Mouse (Mus musculus): Measurements from ENCODE around the gene Nbl1.

Nbl1 gene

DNA sequence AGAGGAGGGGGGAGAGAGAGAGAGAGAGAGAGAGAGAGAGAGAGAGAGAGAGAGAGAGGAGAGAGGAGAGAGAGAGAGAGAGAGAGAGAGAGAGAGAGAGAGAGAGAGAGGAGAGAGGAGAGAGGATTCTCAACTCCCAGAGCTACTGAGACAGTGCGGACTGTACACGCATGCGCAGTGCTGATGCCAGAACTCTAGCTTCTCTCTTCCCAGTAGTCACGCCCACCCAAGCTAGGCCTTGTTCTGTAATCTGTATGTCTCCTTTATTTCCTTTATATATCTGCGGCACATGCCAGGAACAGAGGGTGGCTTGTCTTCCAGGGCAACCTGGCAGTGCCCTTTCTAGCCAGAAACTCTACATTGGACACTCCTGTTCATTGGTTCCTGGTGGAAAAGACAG lies 28.0 kb downstream of the Nbl1 start:
- no peak for DNase-seq (ENCODE audit: low spot score in 2 of 2)

DNA sequence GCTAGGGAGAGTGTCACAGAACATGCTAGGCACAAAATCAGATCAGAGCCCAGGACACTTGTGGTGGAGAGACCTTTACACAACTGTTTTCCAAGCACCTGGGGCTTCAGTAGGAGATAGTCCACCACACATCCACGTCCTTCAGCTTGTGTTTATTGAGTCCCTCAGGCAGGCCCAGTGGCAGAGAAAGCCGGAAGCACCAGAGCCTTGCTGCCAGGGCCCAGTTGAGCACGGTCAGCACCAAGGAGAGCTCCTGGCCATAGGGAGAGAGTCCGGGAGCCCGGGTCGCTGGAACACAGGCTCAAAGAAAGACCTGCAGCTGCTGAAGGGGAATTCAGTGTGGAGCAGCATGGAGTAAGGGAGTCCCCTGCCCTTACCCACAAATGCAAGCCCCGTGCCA lies 33.2 kb downstream of the Nbl1 start:
- DNase-seq (ENCODE audit: low spot score in 2 of 2), result no peak

GRCm38 (mm10) chr4:139058029-139058428 lies 34.8 kb downstream of the Nbl1 start:
- DNase-seq (ENCODE audit: low spot score in 2 of 2), result no peak

GRCm38 (mm10) chr4:139057291-139057690 lies 35.5 kb downstream of the Nbl1 start:
- DNase-seq (ENCODE audit: low spot score in 2 of 2), result no peak

DNA sequence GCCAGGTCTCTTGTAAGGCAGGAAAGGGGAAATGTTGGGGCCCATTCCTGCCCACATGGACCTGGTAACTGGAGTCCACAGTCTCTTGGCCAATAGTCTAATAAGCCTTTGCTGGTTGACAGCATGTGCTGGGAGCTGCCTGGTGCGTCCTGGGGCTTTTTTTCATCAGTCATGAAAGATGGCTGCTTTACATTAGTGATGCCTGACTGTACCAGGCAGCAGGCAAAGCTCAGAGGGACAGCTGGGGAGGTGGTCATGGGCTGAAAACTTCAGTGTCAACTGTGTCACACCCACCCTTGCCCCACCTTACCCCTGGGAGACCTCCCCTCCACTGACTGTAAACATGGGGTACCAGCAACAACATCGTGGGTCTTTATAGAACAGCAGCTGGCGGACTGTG lies 37.0 kb downstream of the Nbl1 start:
- no peak for DNase-seq (ENCODE audit: low spot score in 2 of 2)

GRCm38 (mm10) chr4:139055336-139055735 lies 37.5 kb downstream of the Nbl1 start:
- no peak for DNase-seq (ENCODE audit: low spot score in 2 of 2)

- no peak for DNase-seq (ENCODE audit: low spot score in 2 of 2)
These were observed 38.4 kb downstream of the Nbl1 start for GRCm38 (mm10) chr4:139054300-139054923.

DNA sequence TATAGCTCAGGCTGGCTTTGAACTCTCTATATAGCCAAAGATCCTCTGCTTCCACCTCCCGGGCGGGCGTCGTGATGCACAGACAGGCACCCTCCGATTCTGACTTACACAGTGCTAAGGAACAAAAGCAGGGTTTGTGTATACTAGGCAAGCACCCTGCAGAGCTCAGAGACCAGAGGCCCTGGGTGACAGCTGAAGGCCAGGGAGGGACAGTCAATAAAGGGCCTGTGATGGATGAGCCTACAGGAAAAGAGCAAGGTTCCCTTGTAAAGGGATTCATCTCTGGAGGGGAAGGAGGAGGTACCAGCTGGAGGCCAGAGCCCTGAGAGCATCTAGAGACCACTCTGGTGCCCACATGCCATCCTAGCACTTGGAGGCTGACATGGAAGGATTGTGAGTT lies 39.4 kb downstream of the Nbl1 start:
- no peak for DNase-seq (ENCODE audit: low spot score in 2 of 2)

DNA sequence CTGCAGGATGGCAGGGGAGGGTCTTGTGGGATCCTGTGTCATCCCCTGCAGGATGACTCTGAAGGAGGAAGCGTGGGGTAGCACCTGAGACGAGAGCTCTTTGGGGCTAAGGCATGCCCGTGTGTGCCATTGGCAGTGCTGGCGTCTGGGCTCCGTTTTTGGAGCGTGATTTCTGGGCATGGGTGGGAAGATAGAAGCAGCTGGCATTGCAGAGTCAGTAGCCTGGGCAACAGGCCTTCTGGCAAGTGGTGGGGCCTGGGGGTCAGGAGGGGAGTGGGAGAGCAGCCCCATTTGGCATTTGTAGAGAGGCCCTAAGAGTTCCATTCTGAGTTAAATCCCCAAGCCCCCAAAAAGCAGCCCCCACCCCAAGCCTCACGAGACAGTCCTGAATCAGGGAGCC lies 40.0 kb downstream of the Nbl1 start:
- no peak for DNase-seq (ENCODE audit: low spot score in 2 of 2)

DNA sequence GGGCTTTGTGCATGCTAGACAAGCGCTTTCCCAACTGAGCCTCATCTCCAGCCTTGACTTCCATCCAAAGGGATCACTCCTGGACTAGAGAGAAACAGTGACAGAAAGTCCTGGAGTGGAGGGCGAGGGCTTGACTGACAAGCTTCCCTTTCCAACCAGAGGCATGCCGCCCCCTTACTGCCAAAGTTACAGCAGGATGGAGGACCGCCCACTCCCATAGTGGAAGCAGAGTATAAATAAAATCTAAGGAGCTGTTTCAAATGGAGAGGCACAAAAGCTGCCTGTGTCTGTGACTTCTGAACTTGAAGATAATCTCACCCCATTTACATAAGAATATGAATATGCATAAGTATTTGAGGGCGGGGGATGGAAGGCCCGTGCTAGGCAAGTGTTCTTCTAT lies 44.3 kb downstream of the Nbl1 start:
- DNase-seq (ENCODE audit: low spot score in 2 of 2), result no peak

GRCm38 (mm10) chr4:139046354-139046753 lies 46.4 kb downstream of the Nbl1 start:
- DNase-seq (ENCODE audit: low spot score in 2 of 2), result no peak

DNA sequence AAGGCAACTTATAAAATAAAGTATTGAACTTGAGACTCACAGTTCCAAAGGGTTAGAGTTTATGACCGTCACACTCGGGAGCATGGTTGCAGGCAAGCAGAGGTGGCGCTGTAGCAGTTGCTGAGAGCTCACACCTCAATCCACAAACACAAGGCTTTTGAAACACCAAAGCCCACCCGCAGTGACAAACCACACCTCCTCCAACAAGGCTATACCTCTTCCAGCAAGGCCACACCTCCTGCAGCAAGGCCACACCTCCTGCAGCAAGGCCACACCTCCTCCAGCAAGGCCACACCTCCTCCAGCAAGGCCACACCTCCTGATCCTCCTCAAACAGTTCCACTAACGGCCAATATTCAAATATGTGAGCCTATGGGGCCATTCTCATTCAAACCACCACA lies 48.2 kb downstream of the Nbl1 start:
- no peak for DNase-seq (ENCODE audit: low spot score in 2 of 2)

- DNase-seq (ENCODE audit: low spot score in 2 of 2), result no peak
These were observed 49.2 kb downstream of the Nbl1 start for GRCm38 (mm10) chr4:139043600-139043999.

DNA sequence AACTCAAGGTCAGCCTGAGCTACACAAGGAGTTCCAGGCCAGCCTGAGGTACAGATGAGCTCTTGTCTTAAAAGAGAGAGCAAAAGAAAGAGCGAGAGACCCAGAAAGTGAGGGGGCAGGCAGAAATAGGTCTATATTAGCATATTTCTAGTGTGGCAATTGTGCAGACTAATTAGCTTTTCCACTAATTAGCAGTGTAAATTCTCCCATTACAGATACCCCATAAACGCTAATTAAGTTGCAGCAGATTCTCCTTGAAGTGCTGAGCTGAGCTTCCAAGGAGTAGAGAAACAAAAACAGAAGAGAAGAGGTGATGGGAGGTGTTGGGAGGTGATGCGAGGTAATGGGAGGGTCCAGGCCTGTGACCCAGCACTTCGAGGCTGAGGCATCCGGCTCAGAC lies 50.2 kb downstream of the Nbl1 start:
- DNase-seq (ENCODE audit: low spot score in 2 of 2), result no peak

DNA sequence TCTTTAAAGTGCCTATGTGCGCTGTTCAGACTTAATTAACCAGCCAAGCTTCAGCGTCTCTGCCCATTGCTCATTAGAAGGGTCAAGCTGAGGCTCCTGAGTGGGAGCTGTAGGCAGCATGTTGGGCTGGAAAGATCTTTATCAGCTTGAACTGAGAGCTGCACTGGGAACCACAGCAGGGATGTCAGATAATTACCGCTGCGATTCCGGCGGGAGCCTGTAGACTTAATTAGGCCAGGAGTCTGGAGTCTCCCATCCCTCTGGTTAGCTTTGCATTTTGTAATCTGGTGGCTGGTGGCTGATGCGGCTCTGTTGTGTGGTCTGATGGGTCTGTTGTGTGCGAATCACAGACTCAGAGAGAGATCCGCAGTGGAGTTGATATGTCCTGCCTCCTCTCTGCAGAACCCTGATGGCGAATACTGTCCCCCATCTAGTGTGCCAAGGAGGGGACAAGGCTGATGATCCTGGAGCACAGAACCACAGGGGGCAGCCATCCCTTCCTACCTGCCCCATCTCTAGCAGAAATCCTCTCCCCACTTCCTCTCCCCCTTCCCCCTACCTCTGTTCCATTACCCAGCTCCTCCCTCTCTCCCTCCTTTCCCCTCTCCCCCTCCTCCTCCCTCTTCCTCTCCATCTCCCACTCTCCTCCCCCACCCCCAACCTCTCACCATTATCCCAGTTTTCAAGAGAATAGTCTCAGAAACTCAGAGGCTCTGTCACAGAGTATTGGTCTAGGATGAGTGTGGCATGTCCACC lies 52.5 kb downstream of the Nbl1 start:
- no peak for DNase-seq (ENCODE audit: low spot score in 2 of 2)

DNA sequence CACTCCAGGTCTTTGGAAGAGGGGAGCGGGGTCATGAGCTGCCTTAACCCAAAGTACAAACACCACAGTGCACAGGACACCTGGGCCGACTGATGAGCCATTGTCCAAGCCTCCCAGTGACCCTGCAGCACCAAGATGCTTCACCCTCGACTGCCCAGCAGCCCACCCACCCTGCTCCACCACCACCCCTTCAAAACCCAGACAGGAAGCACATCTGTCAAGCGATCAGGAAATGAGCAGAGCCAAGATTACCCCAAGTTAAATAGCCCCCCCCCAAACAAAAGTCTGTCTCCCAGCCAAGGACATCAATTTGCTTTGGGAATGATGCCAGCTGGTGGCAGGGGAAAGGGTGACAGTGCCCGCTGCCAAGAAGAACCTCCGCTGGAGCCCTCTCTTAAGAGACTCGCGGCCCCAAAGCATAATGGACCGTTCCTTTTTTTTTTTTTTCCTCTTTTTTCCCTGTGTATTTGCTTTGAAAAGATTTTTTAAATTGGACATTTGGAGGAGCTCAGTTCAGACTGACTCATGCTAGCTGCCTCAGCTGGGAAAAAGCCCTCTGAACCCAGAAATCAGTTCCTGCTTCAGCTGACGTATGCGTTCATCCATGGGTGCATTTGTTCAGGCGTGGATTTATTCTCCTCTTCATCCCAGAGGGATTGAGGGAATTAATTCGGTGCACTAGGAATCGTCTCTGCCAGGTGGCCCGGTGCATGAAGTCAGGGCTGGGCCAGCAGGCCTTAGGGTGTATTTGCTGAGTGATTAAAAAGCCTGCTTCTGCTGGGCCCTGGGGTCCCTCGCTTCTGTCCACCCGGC lies 54.8 kb downstream of the Nbl1 start:
- no peak for DNase-seq (ENCODE audit: low spot score in 2 of 2)

DNA sequence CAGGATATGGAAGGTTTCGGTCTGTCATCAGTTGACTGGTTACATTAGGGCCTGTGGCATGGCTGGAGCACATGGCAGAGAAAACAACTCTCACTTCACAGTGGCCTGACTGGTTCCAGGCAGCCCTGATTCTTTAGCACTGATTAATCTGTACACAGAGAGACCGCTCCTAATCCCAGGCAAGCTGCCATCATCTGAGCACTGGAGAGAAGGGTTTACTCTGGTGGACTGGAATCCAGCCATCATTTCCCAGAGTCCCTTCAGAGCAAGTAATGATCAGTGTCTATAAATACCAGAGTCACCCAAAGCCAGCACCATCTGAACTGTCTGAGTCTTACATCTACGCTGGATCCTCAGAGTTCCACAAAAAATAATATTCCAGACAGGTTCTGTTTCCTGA lies 57.0 kb downstream of the Nbl1 start:
- DNase-seq (ENCODE audit: low spot score in 2 of 2), result no peak

DNA sequence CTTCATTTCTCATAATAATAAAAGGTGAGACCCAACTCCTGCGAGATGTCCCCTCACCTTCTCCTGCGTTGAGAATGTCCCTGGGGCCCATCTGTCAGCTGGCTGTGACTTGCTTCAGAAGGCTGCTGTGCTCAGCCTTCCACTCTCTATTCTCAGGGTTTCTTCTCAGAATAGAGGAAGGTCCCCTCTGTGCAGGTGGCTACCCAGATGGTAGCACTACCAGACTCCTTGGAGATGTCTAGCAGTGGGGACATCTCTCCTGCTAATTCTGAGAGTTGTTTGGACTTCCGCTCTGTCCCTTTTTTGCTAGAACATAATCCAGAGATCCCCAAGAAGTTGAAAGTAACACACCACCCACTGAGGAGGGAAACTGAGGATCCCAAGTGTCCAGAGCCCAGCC lies 57.9 kb downstream of the Nbl1 start:
- no peak for DNase-seq (ENCODE audit: low spot score in 2 of 2)

DNA sequence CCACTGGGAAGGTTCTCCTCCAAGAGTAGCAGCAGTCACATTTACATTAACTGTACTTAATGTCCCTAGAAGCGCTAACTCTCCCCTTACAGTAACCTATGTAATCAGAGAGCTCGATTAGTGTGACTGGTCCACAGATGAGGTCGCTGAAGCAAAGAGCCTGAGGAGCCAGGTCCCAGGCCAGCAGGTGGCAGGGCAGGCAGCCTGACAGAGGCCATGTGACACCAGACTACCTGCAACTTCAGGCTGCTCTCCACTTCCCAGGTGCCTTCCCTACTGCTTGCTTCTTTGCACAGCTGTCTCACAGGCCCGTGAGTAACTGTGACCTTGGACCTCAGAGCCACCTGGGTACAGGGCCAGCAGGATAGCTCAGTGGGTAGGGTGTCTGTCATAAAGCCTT lies 58.3 kb downstream of the Nbl1 start:
- DNase-seq (ENCODE audit: low spot score in 2 of 2), result no peak

- DNase-seq (ENCODE audit: low spot score in 2 of 2), result no peak
These were observed 58.8 kb downstream of the Nbl1 start for GRCm38 (mm10) chr4:139034010-139034367.

DNA sequence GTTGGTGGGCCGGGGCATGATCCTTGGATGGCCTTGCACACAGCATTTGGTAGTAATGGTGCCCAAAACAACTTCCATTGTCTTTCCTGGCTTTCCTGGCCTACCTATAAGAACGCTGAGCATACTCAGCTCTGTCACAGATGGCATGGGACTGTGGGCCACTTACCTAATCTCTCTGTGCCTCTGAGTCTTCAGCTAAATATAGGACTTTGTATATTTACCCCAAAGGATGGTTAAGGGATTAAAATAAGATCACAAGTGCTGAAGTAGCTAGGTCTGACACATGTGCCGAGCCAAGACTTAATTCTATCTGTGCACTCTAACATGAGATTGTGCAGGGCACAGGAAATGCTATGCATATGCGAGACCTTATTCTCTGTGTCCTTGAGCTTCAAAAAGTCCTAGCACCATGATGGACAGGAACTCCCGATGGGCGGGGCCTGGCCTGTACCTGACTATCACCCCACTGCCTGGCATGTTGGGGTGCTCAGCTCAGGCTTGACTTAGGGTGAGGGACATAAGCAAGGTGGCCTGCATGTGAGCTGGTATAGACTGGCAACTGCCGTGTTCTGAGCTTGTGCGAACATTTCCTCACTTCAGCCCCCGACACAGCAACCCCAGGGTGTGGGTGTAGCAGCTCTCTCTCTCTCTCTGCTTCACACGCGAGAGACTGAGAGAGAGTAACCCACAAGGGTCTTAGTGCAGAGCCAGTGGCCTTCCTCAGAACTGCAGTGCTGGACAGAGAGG lies 59.4 kb downstream of the Nbl1 start:
- DNase-seq (ENCODE audit: low spot score in 2 of 2), result no peak

DNA sequence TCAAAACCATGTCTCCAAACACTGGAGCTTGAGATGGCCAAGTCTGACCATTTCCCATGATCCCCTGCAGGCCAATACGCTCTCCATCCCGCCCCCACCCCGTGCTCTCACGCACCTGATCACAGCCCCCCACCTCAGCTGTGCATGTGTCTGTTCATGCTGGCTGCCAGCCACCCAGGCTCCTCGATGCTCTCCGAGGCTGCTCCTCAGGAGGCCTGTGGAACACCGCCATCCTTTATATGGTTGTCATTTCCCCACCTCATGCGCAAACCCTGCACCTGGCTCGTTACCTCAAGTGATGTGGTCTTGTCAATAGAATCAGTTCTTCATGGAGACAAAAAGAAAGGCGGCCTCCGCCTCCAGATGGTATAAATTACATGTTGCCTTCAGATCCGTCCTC lies 60.3 kb downstream of the Nbl1 start:
- DNase-seq (ENCODE audit: low spot score in 2 of 2), result no peak

All from spleen, postnatal 4 days (tissue).